ENCODE assay signal across 24 mouse cellular contexts in the genomic region with DNA sequence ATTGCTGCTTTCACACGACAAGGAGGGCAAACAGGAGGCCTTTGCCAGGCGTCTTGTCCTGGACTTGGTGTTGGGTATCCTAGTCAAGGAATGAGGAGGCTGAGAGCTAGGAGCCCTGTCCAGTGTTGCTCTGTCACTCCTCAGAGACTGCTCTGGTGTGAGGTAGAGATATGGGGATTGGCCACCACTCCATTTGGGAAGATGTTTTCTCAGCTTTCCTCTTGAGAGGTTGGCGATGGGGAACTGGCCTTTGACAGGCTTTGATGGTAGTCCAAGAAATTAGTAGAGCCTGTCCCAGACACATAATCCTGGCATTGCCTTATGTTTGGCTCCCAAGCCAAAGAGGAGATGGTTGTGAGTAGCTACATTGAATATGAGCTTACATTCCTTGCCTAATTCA.
"Had no signal": no experiment of that assay in that cellular context is flagged by ENCODE, and none has a peak within 500 bp of the region (broad histone marks: within the 10 kb centered on the region; RNA-seq: fewer than 3 reads in every experiment).

No protein-coding gene starts in this region.

- H3K9me3 ChIP-seq: heart, embryonic 13.5 days; heart, embryonic 15.5 days; hindbrain, embryonic 12.5 days; intestine, embryonic 15.5 days; limb, embryonic 13.5 days; limb, embryonic 15.5 days had no signal

- H3K36me3 ChIP-seq: heart, embryonic 13.5 days; heart, embryonic 15.5 days; hindbrain, embryonic 12.5 days; intestine, embryonic 15.5 days; limb, embryonic 13.5 days; limb, embryonic 15.5 days had no signal

- H3K4me1 ChIP-seq: heart, embryonic 13.5 days; heart, embryonic 15.5 days; hindbrain, embryonic 12.5 days; intestine, embryonic 15.5 days; limb, embryonic 13.5 days; limb, embryonic 15.5 days had no signal

- H3K9ac ChIP-seq: forebrain, postnatal 0 days; heart, embryonic 13.5 days; heart, embryonic 15.5 days; hindbrain, embryonic 12.5 days; hindbrain, embryonic 14.5 days; intestine, embryonic 15.5 days; limb, embryonic 13.5 days; limb, embryonic 15.5 days had no signal

- H3K27ac ChIP-seq: heart, embryonic 13.5 days; heart, embryonic 15.5 days; hindbrain, embryonic 12.5 days; hindbrain, embryonic 14.5 days; intestine, embryonic 15.5 days; layer of hippocampus, adult 2 months; limb, embryonic 13.5 days; limb, embryonic 15.5 days had no signal

- ATAC-seq: forebrain, postnatal 0 days; hindbrain, embryonic 16.5 days; inflammation-experienced regulatory T-cells, adult 6 months; intestine, embryonic 15.5 days; intestine, postnatal 0 days had no signal

- DNase-seq: forebrain, postnatal 0 days; gastrocnemius, postnatal 14 days; gastrocnemius, postnatal 36 days; heart, postnatal 14 days; heart, postnatal 36 days; kidney, adult 18-20 months; kidney, adult 8-10 months; kidney, postnatal 10 days; kidney, postnatal 25 days; kidney, postnatal 4 days; layer of hippocampus, postnatal 36 days; left cerebral cortex, postnatal 4 days had no signal

- H3K4me2 ChIP-seq: heart, embryonic 11.5 days; heart, embryonic 13.5 days; heart, embryonic 15.5 days; hindbrain, embryonic 12.5 days; hindbrain, embryonic 14.5 days; intestine, embryonic 15.5 days; limb, embryonic 13.5 days; limb, embryonic 15.5 days had no signal

- H3K27me3 ChIP-seq: heart, embryonic 13.5 days; heart, embryonic 15.5 days; hindbrain, embryonic 12.5 days; intestine, embryonic 15.5 days; limb, embryonic 13.5 days; limb, embryonic 15.5 days had no signal

- H3K4me3 ChIP-seq: heart, embryonic 13.5 days; heart, embryonic 15.5 days; hindbrain, embryonic 12.5 days; intestine, embryonic 15.5 days; layer of hippocampus, adult 2 months; limb, embryonic 13.5 days; limb, embryonic 15.5 days had no signal
